Mouse (Mus musculus): ENCODE results near the gene Rapgef1. TPM values are rescaled to one million over a fixed set of nuclear protein-coding genes. Genes with fewer than 3 reads are reported as not detected.

Gene Rapgef1
- total RNA-seq, 4 experiments from 2014 or later: 48.7 to 53.6 (median 52.8) TPM

DNA sequence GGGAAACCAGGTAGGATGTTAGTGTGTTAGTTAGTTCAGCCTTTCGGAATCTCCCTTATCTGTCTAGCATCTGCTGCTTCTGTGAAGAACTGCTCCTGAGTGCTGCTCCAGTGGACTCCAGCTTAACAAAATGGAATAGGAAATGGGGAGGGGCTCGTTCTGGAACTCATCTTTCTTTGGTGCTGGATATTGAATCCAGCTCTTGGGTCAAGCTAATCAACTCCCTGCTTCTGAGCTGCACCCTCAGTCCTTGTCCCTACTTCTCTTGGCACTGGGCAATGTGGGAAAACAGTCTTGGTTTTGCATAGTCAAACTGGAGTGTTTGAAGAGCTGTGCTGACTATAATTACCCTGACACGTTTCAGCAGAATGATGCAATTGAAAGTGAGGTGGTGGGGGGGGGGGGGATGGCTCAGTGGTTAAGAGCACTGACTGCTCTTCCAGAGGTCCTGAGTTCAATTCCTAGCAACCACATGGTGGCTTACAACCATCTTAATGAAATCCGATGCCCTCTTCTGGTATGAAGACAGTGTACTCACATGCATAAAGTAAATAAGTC lies 25.6 kb downstream of the Rapgef1 start:
- no peak for DNase-seq

DNA sequence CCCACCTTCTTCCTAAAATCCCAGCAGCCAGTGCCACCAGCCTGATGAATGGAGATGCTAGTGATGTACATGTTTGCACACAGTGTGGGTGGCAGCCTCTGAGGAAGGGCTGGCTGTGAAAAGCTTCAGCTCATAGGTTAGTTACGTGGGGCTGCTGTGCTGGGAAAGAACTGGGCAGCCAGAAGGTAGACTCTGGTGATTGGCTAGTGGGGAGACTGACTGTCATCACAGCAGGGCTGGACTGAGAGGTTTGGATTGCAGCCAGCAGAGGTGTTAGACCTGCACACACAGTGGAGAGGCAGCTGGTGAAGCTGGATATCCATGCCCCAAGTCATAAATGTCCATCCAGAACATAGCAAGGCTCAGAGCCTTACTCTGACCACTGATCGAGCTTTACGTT lies 27.1 kb downstream of the Rapgef1 start:
- DNase-seq: no peak

DNA sequence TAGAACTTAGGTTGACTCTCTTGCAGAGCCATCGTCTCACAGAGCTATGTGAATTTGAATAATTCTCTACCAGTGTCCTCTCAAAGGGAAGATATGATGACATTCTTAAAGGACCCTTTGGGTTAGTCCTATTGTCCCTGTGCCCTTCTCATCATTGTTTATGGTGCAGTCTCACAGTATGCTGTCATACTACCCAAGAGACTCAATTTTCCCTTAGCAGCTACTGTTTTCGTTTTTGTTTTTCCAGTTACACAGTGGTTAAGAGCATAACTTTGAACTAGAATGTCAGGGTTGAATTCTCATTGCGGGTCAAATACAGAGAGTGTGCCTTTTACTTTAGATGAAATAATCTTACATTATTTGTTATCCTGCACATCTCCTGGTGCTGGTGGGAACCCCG lies 27.6 kb downstream of the Rapgef1 start:
- no peak for DNase-seq

DNA sequence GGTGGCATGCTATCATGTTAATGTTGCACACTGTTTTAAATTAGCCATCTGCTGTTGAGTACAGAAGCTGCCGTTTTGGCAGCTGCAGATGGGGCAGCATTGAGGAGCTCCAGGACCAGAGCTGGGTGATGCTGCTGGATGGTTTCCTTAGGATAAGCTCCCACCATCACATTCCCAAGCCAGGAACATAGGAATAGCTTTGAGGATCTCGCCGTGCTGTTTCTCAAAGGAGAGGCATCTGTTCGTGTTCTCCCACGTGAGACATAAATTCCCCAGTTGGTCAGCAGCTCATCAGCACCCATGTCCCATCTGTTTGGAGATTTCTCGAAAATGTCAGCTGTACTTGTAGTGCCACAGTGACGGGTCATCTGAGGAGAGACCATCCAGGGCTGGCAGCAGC lies 28.3 kb downstream of the Rapgef1 start:
- DNase-seq: no peak

DNA sequence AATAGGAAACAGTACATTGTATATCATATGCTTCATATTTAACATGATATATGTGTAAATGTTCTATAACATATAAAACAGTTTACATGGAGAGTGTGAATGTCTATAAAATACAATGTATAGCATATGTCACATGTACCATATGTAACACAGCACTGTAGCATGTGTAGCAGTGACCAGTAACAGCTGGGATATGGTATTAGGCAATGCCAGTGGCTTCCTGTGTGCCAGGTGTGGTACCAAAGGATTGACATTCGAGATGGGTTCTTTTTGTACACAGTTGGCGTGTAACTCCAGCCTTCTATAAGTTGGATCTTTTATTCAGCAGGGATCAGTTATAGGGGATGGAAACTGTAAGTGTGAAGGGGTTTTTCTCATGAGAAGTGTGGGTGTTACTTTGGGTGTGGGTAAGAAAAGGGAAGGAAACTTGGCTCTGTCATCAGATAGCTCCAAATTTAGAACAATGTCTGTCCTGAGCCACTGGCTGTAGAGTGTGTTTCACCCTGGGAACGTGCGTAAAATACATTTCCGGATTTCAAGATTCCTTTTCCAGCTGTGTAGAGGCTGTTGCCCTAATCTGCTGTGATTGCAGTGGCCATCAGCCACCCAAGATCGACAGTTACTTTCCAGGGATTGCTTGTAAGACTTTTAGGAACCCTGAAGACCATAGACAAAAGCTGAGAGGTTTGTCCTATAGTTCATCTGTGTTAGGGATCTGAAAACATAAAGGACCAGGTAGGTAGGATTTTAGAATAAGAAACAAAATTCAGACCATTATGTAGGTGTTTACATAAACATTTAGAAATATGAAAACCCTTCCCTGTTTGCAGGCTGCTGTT lies 29.7 kb downstream of the Rapgef1 start:
- DNase-seq: no peak

DNA sequence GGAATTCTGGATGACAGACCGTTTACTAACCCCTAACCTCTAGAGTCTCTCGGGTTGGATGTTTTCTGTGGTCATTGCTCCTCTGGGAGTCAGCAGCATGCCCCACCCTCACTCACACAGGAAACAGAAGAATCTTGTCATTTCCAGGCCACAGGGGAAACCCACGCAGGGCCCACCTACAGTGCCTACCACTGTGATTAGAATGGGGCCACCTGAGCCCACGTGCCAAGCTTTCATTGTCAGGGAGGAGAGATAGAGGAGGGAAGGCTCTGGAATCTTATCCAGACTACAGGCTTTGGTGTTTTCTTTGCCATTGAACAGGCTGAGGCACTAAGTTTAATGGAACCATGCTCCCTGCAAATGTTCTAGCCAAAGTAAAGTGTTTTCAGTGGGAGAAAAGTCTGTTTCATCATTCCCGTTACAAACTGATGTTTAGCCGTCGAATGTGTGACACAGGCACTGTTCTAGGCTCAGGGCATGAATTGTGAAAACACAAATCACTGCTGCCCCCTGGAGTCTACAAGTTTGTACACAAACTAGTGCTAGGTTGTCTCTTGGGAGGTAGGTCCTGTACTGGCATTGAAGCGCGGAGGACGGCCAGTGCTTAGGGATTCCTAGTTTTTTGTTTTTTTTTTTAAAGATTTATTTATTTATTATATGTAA lies 30.4 kb downstream of the Rapgef1 start:
- no peak for DNase-seq

DNA sequence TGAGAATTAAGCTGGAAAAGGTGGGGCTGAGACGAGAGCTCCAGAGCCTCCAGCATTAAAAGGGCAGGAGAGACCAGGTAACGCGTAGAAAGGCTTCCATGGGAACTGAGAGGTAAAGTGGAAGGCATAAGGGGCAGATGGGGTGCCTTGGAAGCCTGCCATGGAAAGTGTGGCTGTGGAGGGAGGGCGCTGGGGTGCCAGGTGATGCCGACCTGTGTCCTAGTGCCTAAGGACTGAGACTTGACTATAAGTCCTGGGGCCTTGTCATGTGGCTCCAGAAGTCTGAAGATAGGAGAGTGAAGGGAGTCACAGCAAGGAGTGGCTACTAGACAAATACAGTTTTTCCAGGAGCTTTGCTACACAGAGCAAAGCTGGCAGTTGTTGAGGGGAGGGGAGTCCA lies 32.4 kb downstream of the Rapgef1 start:
- DNase-seq: no peak

DNA sequence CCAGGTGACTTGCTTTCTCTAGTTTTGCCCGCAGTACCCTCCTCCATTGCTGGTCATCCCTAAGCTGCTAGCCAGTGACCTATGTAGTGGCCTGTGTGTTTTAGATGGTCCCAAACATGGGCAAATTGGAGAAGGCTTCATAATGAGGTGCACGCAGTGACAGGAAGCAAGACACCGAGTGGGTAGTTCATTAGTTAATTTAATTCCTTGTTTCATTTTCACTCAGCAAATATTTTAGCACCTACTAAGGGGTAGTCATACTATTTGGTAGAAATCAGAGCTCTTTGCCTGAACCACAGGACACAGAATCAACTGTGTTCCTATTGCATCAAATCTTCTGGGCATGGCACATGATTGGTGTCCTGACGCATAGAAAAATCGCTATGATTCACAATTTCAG lies 35.9 kb downstream of the Rapgef1 start:
- no peak for DNase-seq

DNA sequence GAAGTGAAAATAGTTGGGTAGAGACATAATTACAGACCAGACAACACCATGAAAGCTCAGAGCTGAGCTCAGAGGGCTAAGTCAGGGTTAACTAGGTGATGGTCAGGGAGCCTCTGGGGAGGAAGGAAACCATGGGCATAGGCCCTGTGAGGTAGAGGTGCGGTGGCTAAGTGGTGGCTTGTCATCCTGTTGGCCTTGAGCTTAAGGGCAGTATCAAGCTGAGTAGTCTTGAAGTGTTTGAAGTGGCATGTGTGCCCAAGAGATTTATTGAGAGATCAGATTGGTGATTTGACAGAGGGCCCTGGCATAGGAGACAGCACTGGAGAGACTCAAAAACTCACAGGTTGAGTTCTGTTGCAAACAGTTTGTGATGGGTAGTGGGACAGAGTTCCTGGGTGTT lies 36.6 kb downstream of the Rapgef1 start:
- no peak for DNase-seq

DNA sequence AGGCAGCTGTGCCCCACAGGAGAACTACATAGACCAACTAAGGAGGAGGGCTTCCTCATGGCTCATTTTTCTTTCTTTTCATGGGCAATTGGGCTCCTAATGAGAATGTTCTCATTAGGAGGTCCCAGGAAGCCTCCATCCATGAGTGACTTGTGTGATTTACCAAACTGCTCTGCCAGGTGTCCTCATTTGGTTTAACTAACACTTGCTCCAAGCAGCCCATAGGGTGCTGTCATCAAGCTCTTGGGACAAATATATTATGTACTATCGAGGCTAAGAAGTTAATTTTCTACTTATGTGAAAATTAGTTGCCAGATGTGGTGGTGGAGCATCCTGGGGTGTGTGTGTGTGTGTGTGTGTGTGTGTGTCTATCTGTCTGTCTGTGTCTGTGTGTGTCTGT lies 37.6 kb downstream of the Rapgef1 start:
- no peak for DNase-seq

DNA sequence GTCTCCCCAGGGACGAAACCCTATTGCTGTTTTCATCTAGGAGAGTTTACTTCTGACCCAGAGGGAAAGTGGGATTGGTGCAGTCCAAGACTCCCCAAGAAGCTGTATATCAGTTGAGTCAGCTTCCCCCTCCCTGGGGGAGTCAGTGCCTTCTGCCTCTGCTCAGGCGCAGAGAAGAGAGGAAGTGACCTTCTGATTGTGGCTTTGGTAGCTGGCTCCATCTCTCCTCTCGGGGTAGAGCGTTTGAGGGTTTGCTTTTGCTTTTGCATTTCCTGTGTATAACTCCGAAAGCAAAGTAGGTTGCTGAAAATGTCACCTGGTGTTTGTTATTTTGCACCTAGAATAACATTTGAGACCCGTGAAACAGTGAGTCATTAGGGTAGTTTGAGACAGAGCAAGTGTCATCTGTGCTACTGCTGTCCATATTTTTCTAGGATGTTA lies 42.3 kb downstream of the Rapgef1 start:
- no peak for DNase-seq

DNA sequence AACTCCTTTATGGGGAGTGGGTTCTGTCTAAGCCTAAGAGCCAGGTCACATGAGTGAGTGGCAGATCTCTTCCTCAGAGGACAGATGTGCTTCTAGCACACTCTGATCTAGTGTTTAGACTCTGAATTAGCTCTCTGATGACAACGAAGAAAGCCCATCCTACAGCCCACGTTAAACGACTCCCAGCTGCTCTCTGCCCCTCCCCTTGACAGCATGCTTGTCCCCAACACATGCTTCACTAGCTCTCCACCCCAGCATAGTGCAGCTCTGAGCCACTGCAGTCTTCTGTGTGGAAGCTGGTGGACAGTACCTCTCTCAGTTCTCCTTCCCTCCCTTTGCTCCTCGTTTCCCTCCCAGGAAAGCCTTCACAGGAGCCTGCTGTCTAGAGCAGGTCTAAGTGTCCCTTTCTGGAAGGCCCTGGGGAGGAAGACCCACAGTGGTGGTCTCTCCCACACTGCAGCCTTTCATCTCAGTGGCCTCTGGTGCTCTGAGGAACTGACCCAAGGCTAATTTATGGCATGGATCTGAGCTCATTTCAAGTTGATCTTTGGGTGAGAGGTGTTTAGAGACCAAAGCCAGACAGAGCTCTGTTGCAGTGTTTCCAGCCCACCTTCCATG lies 43.8 kb downstream of the Rapgef1 start:
- DNase-seq: no peak

DNA sequence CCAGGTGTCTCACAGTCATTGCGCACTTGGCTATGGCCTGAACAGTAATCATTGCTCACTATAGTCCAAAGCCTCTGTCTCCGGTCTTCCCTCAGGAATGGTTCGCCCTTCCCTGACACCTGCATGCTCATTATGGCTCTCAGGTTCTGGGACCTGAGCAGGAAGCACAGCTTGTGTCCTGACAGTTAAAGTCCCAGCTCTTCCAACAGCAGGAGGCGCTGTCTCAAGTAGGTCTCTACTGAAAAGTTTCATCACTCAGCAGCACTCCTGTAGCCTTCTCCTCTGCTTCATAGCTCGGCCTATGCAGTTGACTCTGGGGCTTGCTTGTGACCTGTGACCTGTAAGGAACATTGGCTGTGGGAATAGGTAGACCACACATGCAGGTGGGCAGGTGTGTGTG lies 45.9 kb downstream of the Rapgef1 start:
- DNase-seq: no peak

DNA sequence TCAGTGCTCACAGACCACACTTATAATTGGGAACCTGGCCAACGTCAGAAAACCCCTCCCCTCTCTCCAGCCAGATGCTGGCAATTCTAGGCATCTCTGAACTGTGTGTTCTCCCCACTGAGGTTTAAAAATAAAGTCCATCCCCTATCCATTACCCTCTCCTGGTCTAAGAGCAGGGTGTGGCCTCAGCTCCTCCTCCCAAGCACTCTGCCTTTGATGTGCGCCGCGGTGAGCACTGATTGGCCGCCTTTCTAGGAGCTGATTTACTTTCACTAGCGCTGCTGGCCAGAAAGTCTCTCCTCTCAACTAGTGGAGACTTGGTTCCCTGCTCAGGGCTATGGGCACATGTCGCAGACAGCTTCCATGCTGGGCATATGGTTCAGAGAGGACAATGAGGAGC lies 47.1 kb downstream of the Rapgef1 start:
- DNase-seq: peak; percentile 69

DNA sequence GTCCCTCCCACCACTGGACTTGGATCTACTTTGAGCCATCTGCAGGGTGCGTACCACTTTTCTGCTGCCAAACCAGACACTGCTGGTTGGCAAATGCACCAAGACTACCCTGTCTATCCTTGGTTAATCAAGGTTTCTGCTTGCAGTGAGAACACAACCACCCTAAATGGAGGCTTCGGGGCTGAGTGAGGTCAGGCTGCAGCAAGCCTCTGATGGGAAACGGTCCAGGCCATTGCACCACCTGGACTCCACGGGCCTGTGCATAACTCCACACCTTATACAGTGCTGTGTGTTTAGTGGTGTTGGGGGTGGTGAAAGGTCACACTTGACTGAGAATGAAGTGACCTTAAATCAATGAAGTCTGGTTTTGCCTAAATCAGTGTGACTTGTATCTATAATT lies 47.6 kb downstream of the Rapgef1 start:
- DNase-seq: no peak

DNA sequence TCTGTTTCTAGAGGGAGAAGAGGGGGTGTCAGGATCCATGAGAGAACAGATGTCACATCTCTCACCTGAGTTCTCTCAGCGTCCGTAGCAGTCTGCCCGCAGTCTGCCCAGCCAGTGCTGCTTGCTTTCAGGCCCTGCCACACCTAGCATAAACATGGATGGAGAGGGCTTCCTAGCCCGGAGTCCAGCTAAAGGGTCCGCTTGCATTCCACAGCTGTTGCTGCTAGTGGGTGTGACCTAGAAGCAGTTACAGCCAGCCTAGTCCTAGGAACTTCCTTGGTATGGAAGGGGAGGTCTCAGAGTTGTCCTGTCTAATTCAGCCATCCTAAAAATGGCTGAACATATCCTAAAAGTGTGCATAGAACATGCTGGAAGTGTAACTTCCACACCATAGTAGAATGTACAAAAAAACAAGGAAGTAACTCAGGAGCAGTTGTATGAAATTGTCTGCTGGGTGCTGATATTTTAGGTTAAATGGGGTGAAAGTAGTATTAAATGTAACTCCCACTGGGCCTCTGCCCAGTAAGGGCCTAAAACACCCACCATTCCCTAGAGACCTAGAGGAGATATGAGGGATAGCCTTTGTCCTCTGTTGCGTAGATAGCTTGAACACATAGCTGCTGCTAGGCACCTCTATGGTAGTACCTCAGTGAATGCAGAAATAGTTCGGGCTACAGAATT lies 48.6 kb downstream of the Rapgef1 start:
- no peak for DNase-seq

DNA sequence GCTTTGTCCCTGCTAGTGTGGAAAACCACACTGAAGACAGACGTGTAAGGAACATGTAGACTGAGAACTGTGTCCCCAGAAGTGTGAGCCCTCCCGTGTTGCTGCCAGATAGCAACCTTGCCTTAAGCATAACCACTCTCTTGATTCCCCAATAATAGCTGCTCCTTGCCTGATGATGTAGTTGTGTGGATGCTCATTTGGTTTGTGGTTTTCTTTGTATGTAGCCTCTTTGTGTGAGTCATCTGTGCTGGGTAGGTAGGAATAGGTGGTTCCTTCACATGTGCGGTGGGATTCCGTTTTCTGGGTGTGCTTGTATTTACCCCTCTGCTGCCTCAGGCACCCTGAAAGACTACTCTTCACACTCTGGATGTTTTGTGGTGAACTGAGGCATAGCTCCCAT lies 49.4 kb downstream of the Rapgef1 start:
- DNase-seq: no peak

DNA sequence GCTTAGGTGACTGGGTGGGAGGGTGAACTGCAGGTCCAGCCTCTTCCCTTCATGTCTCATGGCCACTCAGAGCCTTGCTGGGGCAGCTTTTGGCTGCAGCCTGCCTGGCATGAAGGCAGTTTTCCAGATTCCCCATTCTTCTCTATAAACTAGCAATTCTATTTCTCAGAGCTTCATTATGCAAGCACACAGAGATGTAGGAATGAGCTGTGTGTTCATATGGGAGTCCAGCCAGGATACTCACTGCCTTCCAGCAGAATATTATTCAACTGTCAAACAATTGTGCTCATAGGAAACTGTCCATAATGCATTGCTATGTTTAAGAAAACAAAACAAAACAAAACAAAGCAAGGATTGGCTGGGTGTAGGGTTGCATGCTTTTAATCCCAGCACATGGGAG lies 50.2 kb downstream of the Rapgef1 start:
- DNase-seq: no peak

DNA sequence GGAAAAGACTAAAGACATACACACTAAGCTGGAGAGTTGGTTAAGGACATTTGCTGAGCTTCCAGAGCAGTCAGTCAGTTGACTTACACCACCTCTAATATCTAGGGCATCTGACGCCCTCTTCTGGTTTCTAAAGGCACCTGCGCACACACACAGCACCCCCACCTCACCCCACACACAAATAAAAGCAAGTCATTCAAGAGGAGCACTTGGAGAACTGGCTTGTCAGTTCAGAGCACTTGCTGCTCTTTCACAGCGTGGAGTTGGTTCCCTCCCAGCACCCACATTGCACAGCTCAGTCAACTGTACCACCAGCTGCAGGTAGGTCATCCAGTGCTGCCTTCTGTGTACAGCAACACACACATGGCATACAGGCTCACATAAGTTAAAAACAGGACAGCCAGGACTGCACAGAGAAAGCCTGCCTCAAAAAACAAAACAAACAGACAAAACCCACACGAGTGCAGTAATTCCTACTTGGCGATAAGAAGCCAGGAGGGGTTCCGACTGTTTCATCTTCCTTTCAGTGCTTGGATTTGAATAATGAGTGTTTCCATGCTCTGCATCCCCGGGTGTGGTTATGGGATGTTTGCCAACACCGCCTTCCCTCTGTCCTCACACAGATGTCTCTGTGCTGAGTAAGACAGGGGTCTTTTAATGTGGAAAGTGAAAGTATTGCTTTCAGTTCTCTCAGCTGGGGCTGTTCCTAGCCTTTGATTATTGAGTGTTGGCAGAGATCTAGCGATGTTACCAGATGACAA lies 50.9 kb downstream of the Rapgef1 start:
- DNase-seq: no peak

DNA sequence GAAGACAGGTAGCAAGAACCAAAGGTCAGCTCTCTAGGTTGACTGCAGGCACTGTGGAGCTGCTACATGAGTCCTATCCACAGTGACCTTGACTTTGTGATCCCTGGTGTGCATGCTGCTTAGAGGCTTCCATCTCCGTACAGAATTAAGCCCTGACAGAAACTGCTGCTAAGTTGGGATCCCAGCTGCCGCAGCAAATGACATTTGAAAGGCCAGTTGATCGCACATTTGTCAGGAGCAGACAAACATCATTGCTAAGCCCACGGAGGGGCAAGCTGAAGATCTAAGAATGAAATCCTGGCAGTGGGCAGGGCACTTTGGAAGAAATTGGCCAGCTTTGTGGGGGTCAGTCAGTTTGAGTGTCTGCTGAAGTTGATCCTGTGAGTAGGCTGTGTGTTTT lies 51.9 kb downstream of the Rapgef1 start:
- DNase-seq: no peak

DNA sequence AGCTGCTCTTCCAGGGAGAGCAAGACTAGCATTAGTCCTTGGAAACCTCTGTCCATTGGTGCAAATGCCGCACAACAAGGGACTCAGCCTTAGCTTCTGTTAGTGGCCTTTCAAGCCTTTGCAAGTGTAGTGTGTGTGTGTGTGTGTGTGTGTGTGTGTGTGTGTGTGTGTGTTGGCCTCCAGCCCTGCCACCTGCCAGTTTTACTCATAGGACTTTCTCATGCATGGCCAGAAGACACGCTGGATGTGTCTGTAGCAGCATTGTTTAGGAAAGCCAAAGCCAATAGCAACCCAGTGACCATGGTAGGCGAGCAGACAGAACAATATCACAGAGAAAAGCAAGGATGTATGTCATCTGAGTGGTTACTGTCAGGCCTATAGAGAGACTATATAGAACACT lies 52.3 kb downstream of the Rapgef1 start:
- no peak for DNase-seq
